Mouse (Mus musculus): ENCODE measurements around the gene Nubp2.

Gene Nubp2

DNA sequence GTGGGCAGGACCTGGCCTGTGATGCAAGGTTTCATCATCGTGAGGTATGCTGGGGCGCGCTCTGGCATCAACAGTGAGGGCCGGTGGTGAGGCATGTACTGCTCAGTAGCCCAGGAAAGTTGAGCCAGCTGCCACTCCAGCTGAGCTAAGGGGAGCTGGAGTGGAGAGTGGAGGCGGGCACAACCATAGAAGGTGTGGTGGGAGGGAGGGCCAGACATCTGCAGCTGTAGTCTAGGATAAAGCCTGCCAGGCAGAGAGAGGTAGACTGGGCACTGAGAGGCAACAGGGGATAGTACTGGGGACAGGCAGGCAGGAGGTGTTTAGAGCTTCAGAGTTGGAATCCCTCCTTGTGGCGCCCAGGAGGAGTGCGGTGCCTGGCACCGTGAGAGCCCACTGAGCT lies 26.1 kb downstream of the Nubp2 start:
- peak; percentile 68 for DNase-seq

DNA sequence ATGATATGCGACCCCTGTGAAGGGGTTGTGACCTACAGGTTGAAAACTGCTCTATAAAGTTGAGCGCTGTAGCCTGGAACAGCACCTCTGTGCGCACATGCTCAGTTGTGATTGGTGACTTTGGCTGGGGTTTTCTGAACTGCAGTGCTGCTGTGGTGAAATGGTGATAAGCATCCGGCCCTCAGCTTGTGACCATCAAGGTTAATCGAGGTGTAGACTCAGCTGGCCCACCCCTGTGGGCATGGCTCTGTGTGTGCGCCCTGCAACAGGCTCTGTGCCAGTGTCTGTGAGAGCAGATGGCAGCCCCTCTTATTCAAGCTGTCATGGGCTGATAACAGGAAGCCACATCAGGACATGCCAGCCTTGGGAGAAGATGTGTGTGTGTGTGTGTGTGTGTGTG lies 27.2 kb downstream of the Nubp2 start:
- peak; percentile 88 for DNase-seq

DNA sequence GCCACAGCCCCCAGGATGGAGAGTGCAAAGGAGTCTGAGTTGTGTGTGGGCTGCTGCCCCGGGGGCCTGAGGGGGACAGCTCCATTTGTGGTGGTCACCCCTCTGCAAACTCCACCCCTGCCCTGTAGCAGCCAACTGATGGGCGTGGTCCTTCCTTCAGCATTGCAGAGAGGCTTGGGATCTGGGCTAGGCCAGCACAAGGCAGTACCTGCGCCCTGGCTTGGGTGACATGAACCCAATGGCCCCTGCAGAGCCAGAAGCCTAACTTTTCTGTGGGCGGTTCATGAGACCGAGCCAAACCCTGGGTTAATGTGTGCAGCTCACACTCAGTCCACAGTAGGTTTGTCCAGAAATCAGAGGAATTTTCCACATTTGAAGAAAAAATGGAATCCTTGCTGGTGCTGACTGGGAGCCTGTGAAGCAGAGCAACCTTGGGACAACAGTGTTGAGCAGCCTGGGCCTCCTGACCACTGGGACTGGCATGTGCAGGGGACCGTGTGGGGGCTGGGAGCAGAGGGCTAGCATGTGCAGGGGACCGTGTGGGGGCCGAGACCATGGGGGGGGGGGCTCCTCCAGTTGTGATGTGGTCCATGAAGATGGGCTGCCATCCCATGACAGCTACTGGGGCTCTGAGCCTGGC lies 28.2 kb downstream of the Nubp2 start:
- DNase-seq = peak; percentile 87

DNA sequence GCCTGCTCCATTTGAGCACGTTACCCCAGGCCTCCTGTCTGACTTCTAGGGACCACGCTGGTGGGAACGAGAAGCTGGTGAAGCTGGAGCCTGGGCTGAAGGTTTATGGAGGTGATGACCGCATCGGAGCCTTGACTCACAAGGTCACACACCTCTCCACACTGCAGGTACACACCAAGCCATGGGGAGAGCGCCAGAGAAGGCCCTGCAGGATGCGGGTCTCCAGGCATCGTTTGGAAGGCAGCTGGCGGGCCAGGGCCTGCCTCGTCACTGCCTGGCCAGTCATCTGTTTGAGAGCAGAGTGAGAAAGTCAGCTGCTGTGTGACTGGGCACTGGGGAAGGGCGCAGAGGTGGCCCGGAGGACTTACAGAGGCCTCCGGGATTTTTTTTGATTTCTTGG lies 29.6 kb downstream of the Nubp2 start:
- DNase-seq = peak; percentile 86

DNA sequence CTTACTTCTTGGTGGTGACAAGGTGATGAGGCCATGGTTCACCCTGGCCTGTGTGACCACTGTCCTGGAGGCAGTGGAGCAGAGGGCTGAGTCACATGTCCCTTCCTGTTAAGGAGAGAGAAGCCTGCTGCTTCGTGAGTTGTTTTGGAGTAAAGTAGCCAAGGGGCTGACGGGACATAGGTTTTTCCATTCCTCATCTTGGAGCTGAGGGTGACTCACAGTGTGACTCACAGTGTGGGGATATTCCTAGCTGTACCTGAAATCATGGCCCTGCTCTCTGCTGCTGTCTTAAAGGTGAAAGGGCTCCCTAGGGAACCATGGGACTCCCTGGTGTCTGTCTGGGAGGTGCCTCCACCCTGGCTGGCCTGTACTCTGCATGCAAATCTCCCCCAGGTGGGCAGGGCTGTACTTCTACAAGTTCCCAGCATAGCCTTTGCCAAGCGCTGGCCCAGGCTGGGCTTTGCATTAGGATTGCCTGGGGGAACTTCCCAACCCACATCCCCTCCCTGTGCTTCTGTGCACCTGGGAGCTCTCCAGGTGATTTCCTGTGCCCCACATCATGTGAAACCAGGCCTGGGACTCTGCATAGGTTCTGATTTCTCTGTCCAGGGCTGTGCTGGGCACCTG lies 30.2 kb downstream of the Nubp2 start:
- DNase-seq = peak; percentile 83

DNA sequence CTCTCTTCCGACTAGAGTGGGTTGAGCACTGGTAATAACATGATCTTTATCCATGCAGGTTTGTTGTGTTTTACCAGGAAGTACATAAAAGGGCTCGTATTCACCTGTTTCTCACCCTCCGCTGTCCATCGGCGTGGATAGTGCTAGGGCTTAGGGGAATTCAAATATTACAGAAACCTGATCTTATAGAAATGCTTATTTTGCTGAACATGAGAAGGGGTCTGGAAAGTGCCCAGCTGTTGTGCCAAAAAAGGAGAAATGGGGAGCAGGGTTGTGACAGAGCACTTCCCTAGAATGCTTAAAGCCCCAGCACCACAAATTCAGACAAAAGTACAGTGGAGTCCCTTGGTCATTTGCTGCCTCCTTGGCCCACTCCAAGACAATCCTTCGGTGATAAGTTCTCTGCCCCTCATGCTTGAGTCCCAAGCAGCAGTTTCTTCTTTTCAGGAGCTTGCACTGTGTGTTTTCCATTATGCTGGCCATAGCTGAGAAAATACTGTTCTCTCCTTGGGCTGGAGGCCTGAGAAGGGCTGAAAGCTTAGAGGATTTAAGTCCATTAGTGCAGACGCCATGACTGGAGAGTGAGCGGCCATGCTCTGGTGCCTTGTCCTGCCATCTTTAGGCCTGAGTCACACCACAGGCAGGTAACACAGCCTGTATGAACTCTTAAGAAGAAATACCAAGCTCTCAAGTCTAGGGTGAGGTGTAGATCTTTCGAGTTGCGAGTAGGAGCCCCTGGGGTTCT lies 34.6 kb downstream of the Nubp2 start:
- peak; percentile 90 for DNase-seq

DNA sequence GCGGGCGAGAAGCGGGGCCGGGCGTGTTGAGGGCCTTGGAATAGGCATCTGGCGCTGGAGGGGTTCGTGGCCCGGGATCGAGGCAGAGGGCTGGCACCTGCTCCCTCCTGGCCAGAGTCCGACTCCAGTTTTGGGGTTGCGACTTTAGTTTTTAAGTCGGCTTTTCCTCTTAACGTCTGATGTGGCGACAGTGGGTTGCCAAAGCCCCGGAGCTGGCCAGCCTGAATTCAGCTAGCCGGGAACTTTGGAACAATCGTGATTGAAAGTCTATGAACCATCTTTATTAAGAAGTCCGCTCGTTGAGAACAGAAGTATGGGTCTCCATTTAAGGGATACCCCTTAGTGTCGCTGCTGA lies 35.4 kb downstream of the Nubp2 start:
- no peak for DNase-seq

DNA sequence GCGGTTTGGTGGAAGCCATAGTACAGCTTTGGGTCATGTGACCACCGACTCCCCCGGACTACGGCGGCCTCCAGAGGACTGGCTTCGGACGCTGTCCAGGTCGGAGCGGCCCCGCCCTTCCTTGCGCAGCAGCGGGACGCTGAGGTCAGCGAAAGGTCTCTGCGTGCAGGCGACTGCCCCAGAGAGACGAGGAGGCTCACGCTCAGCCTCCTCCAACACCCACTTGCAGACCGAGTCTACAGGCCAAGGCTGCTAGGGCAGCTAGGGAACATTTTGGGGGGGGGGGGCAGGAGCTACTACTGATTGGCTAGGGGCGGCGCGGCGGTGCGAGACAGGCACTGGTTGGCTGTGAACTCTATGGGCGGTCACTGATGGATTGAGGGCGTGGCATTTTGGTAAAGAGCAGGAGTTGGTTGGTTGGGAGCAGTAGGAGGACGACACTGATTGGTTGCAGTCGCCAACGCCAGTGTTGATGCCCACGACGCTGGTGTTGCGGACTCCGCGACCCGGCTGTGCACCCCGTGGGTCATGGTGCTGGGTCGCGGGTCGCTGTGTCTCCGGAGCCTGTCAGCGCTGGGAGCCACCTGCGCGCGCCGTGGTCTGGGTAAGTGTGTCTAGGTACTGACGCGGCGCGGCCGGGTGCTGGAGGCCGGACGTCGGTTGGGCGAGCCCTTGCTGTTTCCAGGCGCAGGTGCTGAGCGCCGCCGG lies 35.9 kb downstream of the Nubp2 start, which contains the start of gene Fahd1:
Gene Fahd1, minus strand, starts transcription at position 300 of the 708 bp plus-strand sequence.
- DNase-seq = peak; percentile 100

DNA sequence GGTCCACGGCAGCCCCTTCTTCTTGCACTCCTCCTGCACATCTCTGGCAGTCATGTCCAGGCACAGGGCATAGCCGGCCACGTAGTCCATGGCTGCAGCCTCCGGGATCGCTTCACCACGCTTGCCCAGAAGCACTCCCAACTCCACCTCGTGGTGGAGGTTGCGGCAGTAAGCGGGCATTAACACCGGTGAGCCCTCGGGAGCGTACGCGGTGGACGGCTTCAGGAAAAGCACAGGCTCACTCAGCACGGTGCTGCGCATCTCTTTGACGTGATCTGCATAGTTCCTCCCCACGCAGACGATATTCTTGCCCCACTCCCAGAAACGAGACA lies 36.5 kb downstream of the Nubp2 start:
- DNase-seq = no peak

DNA sequence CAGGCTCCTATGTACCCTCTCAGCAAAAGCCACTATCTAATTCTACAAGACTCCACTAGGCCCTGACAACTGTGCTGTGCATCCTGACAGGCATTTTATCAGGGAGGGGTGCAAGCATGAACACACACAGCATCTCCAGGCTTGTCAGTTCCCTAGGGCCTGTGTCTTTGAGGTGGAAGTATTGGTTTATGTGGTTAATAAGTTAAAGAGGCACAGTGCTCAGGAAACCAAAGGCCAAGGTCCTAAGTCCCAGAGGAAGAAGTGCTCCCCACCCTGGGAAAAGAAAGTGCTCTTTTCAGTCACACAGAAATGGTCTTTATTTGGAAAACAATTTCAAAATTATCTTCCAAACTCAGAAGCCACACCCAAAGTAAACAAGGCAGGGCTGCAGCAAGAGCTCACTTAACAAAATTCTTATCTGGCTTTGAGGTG lies 37.5 kb downstream of the Nubp2 start:
- DNase-seq = peak; percentile 86

DNA sequence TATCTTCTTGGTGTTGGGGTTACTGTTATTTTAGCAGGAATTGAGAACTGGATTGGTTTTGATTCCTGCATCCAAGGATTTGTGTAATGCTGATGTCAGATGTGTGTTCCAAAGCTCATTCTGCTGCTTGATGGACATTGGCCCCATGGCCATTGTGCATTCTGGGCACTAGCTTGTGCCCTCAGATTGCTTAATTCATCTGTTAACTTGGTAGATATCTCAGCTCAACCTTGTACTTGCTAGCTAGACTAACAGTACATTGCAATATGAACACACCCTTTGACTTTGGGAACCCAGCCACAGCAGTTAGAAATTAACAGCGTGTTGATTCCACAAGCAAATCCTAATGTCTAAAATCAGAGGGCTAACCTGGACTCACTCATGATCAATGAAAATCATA lies 38.8 kb downstream of the Nubp2 start:
- DNase-seq = peak; percentile 52

DNA sequence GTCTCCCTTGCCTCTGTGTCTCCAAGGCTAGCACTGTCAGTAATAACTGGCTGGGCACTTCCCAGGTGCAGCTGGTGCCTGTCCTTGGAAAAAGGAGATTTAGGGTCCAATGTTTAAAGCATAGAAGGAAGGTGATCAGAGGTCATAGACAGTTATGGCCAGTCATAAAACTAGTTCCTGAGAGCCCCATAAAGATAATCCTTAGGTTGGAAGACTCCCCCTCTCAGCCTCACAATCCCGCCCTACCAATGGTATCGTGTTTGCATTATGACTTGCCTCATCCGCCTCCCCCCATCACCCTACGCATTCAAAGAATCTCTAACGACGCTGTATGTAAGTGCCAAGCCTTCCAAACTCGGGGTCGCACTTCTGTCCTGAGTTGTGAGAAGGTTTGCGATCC lies 41.6 kb downstream of the Nubp2 start:
- DNase-seq = peak; percentile 86

DNA sequence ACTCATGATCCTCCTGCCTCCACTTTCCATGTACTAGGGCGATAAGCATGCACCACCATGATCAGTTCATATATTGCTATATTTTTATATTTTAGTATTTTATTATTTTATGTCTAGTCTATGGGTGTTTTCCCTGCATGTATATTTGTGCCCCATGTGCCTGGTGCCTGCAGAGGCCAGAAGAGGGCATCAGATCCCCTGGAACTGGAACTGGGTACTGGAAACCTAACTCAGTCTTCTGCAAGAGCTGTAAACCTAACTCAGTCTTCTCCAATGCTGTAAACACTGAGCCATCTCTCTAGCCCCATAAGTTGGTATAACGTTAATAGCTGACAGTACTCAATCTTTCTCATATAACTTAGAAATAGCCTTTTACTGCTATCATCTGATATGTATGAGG lies 43.5 kb downstream of the Nubp2 start:
- DNase-seq = peak; percentile 64

DNA sequence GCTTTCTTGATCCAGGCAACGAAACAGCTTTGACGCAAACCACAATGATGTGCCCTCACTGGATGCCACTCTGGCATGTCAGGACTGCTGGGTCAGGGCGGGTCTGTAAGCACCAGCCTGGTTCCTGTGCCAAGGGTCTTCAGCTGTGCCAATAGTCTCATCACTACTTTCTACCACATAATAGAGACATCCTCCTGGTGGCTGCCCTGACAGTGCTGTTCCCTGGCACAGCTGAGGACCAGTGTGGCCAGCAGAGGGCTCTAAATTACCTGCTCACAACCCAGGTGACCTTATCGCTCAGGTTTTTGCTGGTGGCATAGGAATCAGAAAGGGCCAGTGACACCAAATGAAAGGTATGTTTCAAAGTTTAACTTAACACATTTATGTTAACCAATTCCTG lies 45.0 kb downstream of the Nubp2 start:
- peak; percentile 80 for DNase-seq

DNA sequence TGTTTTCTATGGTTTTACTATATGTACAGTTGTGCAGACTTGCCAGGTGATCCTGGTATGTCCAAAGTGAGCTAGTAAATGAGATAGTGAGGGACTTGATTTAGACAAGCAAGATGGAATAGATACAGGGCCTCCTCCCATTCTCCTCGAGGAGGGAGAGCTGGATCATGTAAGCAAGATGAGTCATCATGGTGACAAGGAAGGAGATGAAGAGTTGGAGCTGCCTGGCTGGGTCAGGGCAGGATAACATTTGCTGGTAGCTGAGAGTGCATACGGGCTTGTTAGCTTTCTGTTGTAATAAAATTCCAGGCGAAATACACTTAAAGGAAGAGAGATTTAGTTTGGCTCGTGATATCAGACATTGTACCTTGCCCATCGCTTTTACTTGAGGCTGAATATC lies 45.8 kb downstream of the Nubp2 start:
- no peak for DNase-seq

DNA sequence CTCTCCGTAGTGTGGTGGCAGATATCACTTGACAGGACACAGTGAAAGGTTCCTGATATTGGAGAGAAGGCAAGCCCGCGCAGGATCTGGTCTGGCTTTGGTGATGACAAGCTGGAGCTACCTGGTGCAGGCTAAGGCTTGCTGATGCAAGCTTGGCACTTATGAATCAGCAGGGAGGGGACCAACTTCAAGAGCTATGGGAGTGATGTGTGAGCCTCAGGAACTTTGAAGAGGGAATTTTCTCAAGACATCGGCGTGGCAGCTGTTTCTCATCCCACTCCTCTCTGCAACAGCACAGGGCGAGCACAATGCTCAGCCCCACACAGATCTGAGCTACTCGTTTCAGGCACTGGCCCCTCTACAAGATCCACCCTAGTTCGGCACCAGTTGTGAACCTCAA lies 46.3 kb downstream of the Nubp2 start, which contains the start of gene Hagh:
Gene Hagh, plus strand, starts transcription at position 302 of the 400 bp plus-strand sequence.
- DNase-seq = peak; percentile 45
